ENCODE assay signal across 8 mouse cellular contexts in genomic region chr6:83317108-83317741, GRCm38 (mm10). TPM values are rescaled to one million over a fixed set of nuclear protein-coding genes. Genes with fewer than 3 reads are reported as not detected.
DNase-seq lines count a peak whose midpoint lies in the region; ATAC-seq and TF ChIP-seq lines count a peak whose summit lies in the region.

No protein-coding gene starts in this region.

- H3K4me1 ChIP-seq in MEL (ENCODE audit: control insufficient read depth in 1 of 2, insufficient read depth in 2 of 2, low read length in 2 of 2): peaks cover 4 to 12% of the 10 kb centered on the region in 2 experiments; a peak in 3 of 4 replicates
- peaks cover 13% of the 10 kb centered on the region for H3K4me1 ChIP-seq in forebrain, embryonic 16.5 days (replicated peaks; ENCODE audit: control insufficient read depth, insufficient read depth, low read length)
- H3K4me1 ChIP-seq in lung, adult 2 months (ENCODE audit: control insufficient read depth, insufficient read depth, low read length): peaks cover 3% of the 10 kb centered on the region
- H3K4me1 ChIP-seq in neural tube, embryonic 15.5 days: peaks cover 19% of the 10 kb centered on the region

- whole genome bisulfite sequencing in forebrain, embryonic 16.5 days: under 1% methylated on average over 52 of the region's 52 CpGs
- under 1% methylated on average over 52 of the region's 52 CpGs for WGBS in lung, adult 2 months
- under 1% methylated on average over 52 of the region's 52 CpGs for WGBS in neural tube, embryonic 15.5 days

- H3K4me2 ChIP-seq in forebrain, embryonic 16.5 days (ENCODE audit: low read length): peak overlapping the region; percentile 90
- H3K4me2 ChIP-seq in neural tube, embryonic 15.5 days: peak overlapping the region; percentile 89

- peak; percentile 2 to 44; a peak in 2 of 4 replicates for TF ChIP-seq EP300 in MEL (IDR thresholded peaks at IDR 0.05; ENCODE audit: low read depth in 1 of 2, low read length in 2 of 2)

- intact Hi-C loops in heart, postnatal 36 days (cut with DNase I): no loop called here

- peak; percentile 99 for ATAC-seq in forebrain, embryonic 16.5 days
- peak; percentile 99 for ATAC-seq in neural tube, embryonic 15.5 days (ENCODE audit: low FRiP score)

- peaks cover 37% of the 10 kb centered on the region for H3K79me2 ChIP-seq in MEL (ENCODE audit: control insufficient read depth, insufficient read depth, low read length, poor library complexity)

- TF ChIP-seq RAD21 in MEL (IDR thresholded peaks at IDR 0.05; ENCODE audit: low read depth, low read length): no peak; the same call in 1 of the 2 replicates

- no peaks in the 10 kb centered on the region for H3K9me3 ChIP-seq in MEL (replicated peaks; ENCODE audit: insufficient read depth, low read length)
- H3K9me3 ChIP-seq in forebrain, embryonic 16.5 days (ENCODE audit: control insufficient read depth, low read length): no peaks in the 10 kb centered on the region
- no peaks in the 10 kb centered on the region for H3K9me3 ChIP-seq in neural tube, embryonic 15.5 days (replicated peaks)

- H3K27ac ChIP-seq in MEL (ENCODE audit: control insufficient read depth, low read depth, low read length): peak overlapping the region; percentile 91
- H3K27ac ChIP-seq in forebrain, embryonic 16.5 days (ENCODE audit: low read length): peak overlapping the region; percentile 63
- peak overlapping the region; percentile 71 for H3K27ac ChIP-seq in layer of hippocampus, adult 2 months
- H3K27ac ChIP-seq in neural tube, embryonic 15.5 days (replicated peaks): peak overlapping the region; percentile 87

- peak overlapping the region; percentile 92 for H3K9ac ChIP-seq in MEL (ENCODE audit: control insufficient read depth, low read depth, low read length, poor library complexity, severe bottlenecking)
- H3K9ac ChIP-seq in forebrain, embryonic 16.5 days (replicated peaks; ENCODE audit: low read depth, low read length): peak overlapping the region; percentile 88
- H3K9ac ChIP-seq in neural tube, embryonic 15.5 days (replicated peaks): peak overlapping the region; percentile 92

- TF ChIP-seq POLR2A in MEL (IDR thresholded peaks at IDR 0.05; ENCODE audit: control insufficient read depth in 1 of 2, insufficient read depth in 1 of 2, low read depth in 1 of 2, low read length in 2 of 2, poor library complexity in 1 of 2): peak; percentile 92 to 97
- TF ChIP-seq POLR2A in lung, adult 2 months (IDR thresholded peaks at IDR 0.05; ENCODE audit: borderline replicate concordance, extremely low read depth, low read depth, low read length): no peak

- H3K4me3 ChIP-seq in MEL (ENCODE audit: control insufficient read depth in 1 of 2, insufficient read depth in 1 of 2, low read depth in 2 of 2, low read length in 2 of 2): peak overlapping the region; percentile 81 to 93
- peak overlapping the region; percentile 100 for H3K4me3 ChIP-seq in forebrain, embryonic 16.5 days (replicated peaks; ENCODE audit: low read length)
- peak overlapping the region; percentile 87 for H3K4me3 ChIP-seq in layer of hippocampus, adult 2 months
- H3K4me3 ChIP-seq in lung, adult 2 months (replicated peaks; ENCODE audit: extremely low read depth, low read depth, low read length): peak overlapping the region; percentile 76
- peak overlapping the region; percentile 99 for H3K4me3 ChIP-seq in neural tube, embryonic 15.5 days (replicated peaks)

- peak; percentile 97 for DNase-seq in MEL (ENCODE audit: low read depth, low spot score)
- DNase-seq in cerebellum, adult 18-20 months: peak; percentile 93 to 96
- peak; percentile 87 for DNase-seq in heart, postnatal 36 days
- DNase-seq in layer of hippocampus, adult 2 months (ENCODE audit: low spot score in 2 of 2): peak; percentile 92 to 93
- DNase-seq in lung, adult 2 months: peak; percentile 88
- DNase-seq in testis, postnatal 10 days (ENCODE audit: low spot score): peak; percentile 95

- H3K36me3 ChIP-seq in MEL (ENCODE audit: control insufficient read depth in 1 of 2, insufficient read depth in 2 of 2, low read length in 2 of 2): peaks cover 11 to 16% of the 10 kb centered on the region in 2 experiments
- H3K36me3 ChIP-seq in forebrain, embryonic 16.5 days (ENCODE audit: control insufficient read depth, insufficient read depth): no peaks in the 10 kb centered on the region
- H3K36me3 ChIP-seq in neural tube, embryonic 15.5 days: peaks cover 10% of the 10 kb centered on the region

- TF ChIP-seq CTCF in MEL (IDR thresholded peaks at IDR 0.05 in 2 of 3, conservative IDR thresholded peaks at IDR 0.05 in 1 of 3; ENCODE audit: control insufficient read depth in 1 of 3, insufficient read depth in 1 of 3, low read depth in 2 of 3, low read length in 3 of 3, poor library complexity in 1 of 3, severe bottlenecking in 1 of 3): peak; percentile 64 to 82 (median 65)
- peak; percentile 90 for TF ChIP-seq CTCF in layer of hippocampus, adult 2 months (conservative IDR thresholded peaks at IDR 0.05)
- peak; percentile 57 for TF ChIP-seq CTCF in lung, adult 2 months (IDR thresholded peaks at IDR 0.05; ENCODE audit: insufficient read depth, low read length)

- no peaks in the 10 kb centered on the region for H3K27me3 ChIP-seq in MEL (ENCODE audit: control insufficient read depth in 1 of 2, insufficient read depth in 2 of 2, low read length in 2 of 2)
- no peaks in the 10 kb centered on the region for H3K27me3 ChIP-seq in forebrain, embryonic 16.5 days (replicated peaks; ENCODE audit: control insufficient read depth, insufficient read depth, low read length)
- H3K27me3 ChIP-seq in neural tube, embryonic 15.5 days (replicated peaks): no peaks in the 10 kb centered on the region

TF ChIP-seq in MEL, 35 proteins besides CTCF, POLR2A, EP300 and RAD21 (continues in another document):
- no peak for TF ChIP-seq GABPA (IDR thresholded peaks at IDR 0.05; ENCODE audit: low read depth, low read length)
- peak; percentile 81 for TF ChIP-seq TBP (IDR thresholded peaks at IDR 0.05; ENCODE audit: low read depth, low read length)
- peak; percentile 81 for TF ChIP-seq CHD1 (IDR thresholded peaks at IDR 0.05; ENCODE audit: low read depth, low read length)
- no peak for TF ChIP-seq ZNF384 (IDR thresholded peaks at IDR 0.05; ENCODE audit: low read depth, low read length)
- no peak for TF ChIP-seq TAL1 (IDR thresholded peaks at IDR 0.05; ENCODE audit: low read length)
- TF ChIP-seq MAX (IDR thresholded peaks at IDR 0.05; ENCODE audit: low read length): peak; percentile 84
- TF ChIP-seq SMC3 (IDR thresholded peaks at IDR 0.05; ENCODE audit: low read depth, low read length): peak; percentile 18
- TF ChIP-seq HCFC1 (IDR thresholded peaks at IDR 0.05; ENCODE audit: low read depth, low read length): peak; percentile 67
- TF ChIP-seq BHLHE40 (IDR thresholded peaks at IDR 0.05; ENCODE audit: borderline replicate concordance, low read depth, low read length): 0 out of 2 replicates have a peak, but pooled peaks have one; percentile 1
- peak; percentile 54; the same call in 1 of the 2 replicates for TF ChIP-seq E2F4 (IDR thresholded peaks at IDR 0.05; ENCODE audit: borderline replicate concordance, low read depth, low read length)
- TF ChIP-seq MAZ (IDR thresholded peaks at IDR 0.05; ENCODE audit: low read depth, low read length): peak; percentile 60; the same call in 1 of the 2 replicates
- TF ChIP-seq MXI1 (IDR thresholded peaks at IDR 0.05; ENCODE audit: low read depth, low read length): peak; percentile 96
- no peak for TF ChIP-seq MYB (IDR thresholded peaks at IDR 0.05; ENCODE audit: low read depth, low read length)
- no peak for TF ChIP-seq ZKSCAN1 (IDR thresholded peaks at IDR 0.05; ENCODE audit: low read depth, low read length)
- TF ChIP-seq ETS1 (IDR thresholded peaks at IDR 0.05; ENCODE audit: low read depth, low read length): peak; percentile 35; the same call in 1 of the 2 replicates
- TF ChIP-seq GATA1 (IDR thresholded peaks at IDR 0.05; ENCODE audit: low read depth, low read length): no peak
- TF ChIP-seq CHD2 (IDR thresholded peaks at IDR 0.05; ENCODE audit: low read length): no peak; the same call in 1 of the 2 replicates
- TF ChIP-seq NRF1 (IDR thresholded peaks at IDR 0.05; ENCODE audit: insufficient read depth, low read depth, low read length, poor library complexity, severe bottlenecking): 0 out of 2 replicates have a peak, but pooled peaks have one; percentile 39
- peak; percentile 89 for TF ChIP-seq NELFE (IDR thresholded peaks at IDR 0.05; ENCODE audit: low read depth, low read length)
- TF ChIP-seq TCF12 (IDR thresholded peaks at IDR 0.05; ENCODE audit: low read depth, low read length): peak; percentile 44; the same call in 1 of the 2 replicates

RNA-seq across cellular contexts. Expression of gene Mthfd2, which starts 8.5 kb away (rescaled TPM):
- 80.5 and 155 TPM in 2 replicates for total RNA-seq in MEL (2012; rRNA removed)
- 100 to 1,000 TPM; 219 to 558 TPM for polyA plus RNA-seq in MEL (2012; ENCODE audit: insufficient read depth in 1 of 2, insufficient read length in 2 of 2, low read depth in 1 of 2, low replicate concordance in 2 of 2, missing spikeins in 1 of 2)
- polyA plus RNA-seq in forebrain, embryonic 16.5 days (2015; fragmentation: Nextera tagmentation; extraction: Ambion mirVana): 22.3 and 28.6 TPM in 2 replicates
- total RNA-seq in heart, postnatal 36 days (2021): 1 to 10 TPM; 2.2 to 3.0 TPM
- 1 to 10 TPM; 5.8 to 7.1 TPM for total RNA-seq in layer of hippocampus, adult 2 months (2021)
- polyA plus RNA-seq in lung, adult 2 months (2012; rRNA removed): 1.3 and 2.6 TPM in 2 replicates
- 30.9 and 34.7 TPM in 2 replicates for polyA plus RNA-seq in neural tube, embryonic 15.5 days (2015; fragmentation: Nextera tagmentation; extraction: Ambion mirVana)

RNA-seq across cellular contexts. Expression of gene Mob1a, which starts 8.6 kb away (rescaled TPM):
- 71.2 and 74.7 TPM in 2 replicates for total RNA-seq in MEL (2012; rRNA removed)
- polyA plus RNA-seq in MEL (2012; ENCODE audit: insufficient read depth in 1 of 2, insufficient read length in 2 of 2, low read depth in 1 of 2, low replicate concordance in 2 of 2, missing spikeins in 1 of 2): 100 to 1,000 TPM in 1 of 2 experiments, 10 to 100 TPM in 1; 57.0 to 120 TPM
- polyA plus RNA-seq in forebrain, embryonic 16.5 days (2015; fragmentation: Nextera tagmentation; extraction: Ambion mirVana): 30.2 and 36.6 TPM in 2 replicates
- 10 to 100 TPM; 22.9 to 24.9 TPM for total RNA-seq in heart, postnatal 36 days (2021)
- 10 to 100 TPM; 16.2 to 22.2 TPM for total RNA-seq in layer of hippocampus, adult 2 months (2021)
- polyA plus RNA-seq in lung, adult 2 months (2012; rRNA removed): 39.1 and 41.3 TPM in 2 replicates
- polyA plus RNA-seq in neural tube, embryonic 15.5 days (2015; fragmentation: Nextera tagmentation; extraction: Ambion mirVana): 20.2 and 31.3 TPM in 2 replicates

RNA-seq across cellular contexts. Expression of gene Bola3, which starts 31.7 kb away (rescaled TPM):
- total RNA-seq in MEL (2012; rRNA removed): 48.3 and 55.2 TPM in 2 replicates
- polyA plus RNA-seq in MEL (2012; ENCODE audit: insufficient read depth in 1 of 2, insufficient read length in 2 of 2, low read depth in 1 of 2, low replicate concordance in 2 of 2, missing spikeins in 1 of 2): 100 to 1,000 TPM in 1 of 2 experiments, not detected in 1; 211 TPM
- polyA plus RNA-seq in forebrain, embryonic 16.5 days (2015; fragmentation: Nextera tagmentation; extraction: Ambion mirVana): 48.2 and 49.3 TPM in 2 replicates
- 100 to 1,000 TPM; 329 to 387 TPM for total RNA-seq in heart, postnatal 36 days (2021)
- 10 to 100 TPM; 46.0 to 49.4 TPM for total RNA-seq in layer of hippocampus, adult 2 months (2021)
- polyA plus RNA-seq in lung, adult 2 months (2012; rRNA removed): 7.5 and 12.5 TPM in 2 replicates
- 60.1 and 73.0 TPM in 2 replicates for polyA plus RNA-seq in neural tube, embryonic 15.5 days (2015; fragmentation: Nextera tagmentation; extraction: Ambion mirVana)

Comparison
In these comparisons a context has a peak if more than half of its experiments do, and no peak if none do; other contexts are left out.
1. Peak in every context shown above with its lines: DNase-seq, ATAC-seq, H3K4me3 ChIP-seq and H3K27ac ChIP-seq.